Mouse (Mus musculus) liver, embryonic 14.5 days (tissue): ENCODE measurements at regions not wholly inside any gene's neighbourhood (a gene's known extent, or its start where the extent isn't known, plus 50 kb on each side); places are given as distances from the start of the nearest gene placed in this dataset.

Source experiments
- CTCF ChIP-seq: IDR thresholded peaks from 2 replicates; pipeline ENCODE4 v1.5.1; 2016; ENCODE audit warnings: antibody characterized with exemption, low read depth, control low read depth
- EP300 ChIP-seq: IDR thresholded peaks from 2 replicates; pipeline ENCODE4 v1.6.1; 2016; ENCODE audit warnings: antibody characterized with exemption, low read depth

GRCm38 (mm10) chr9:92719251-92719650 is 177.2 kb downstream of the Plod2 start:
- no peak for TF ChIP-seq CTCF
- TF ChIP-seq EP300, result no peak
